Mouse (Mus musculus) layer of hippocampus, postnatal 25 days (tissue): Measurements from ENCODE around the gene Retreg3. TPM values are rescaled to one million over a fixed set of nuclear protein-coding genes. Genes with fewer than 3 reads are reported as not detected.

Experiments used
- DNase-seq, 2 experiments: peaks; one replicate each; pipeline ENCODE4 v3.0.0; 2022; ENCODE audit warnings: mixed read lengths in 2 of 2, low spot score in 1 of 2; ENCODE audit errors: extremely low spot score in 1 of 2
- total RNA-seq, 2 experiments: library from RNA; stranded (reverse); gene quantifications; 2 replicates each; pipeline ENCODE4 v1.2.3; 2021

Gene Retreg3
- total RNA-seq, 2 experiments from 2014 or later = 57.3 to 62.6 TPM

GRCm38 (mm10) chr11:101120545-101121188, 974 bp upstream of the Retreg3 start:
- no peak for DNase-seq

GRCm38 (mm10) chr11:101119131-101119760, 447 bp downstream of the Retreg3 start:
- DNase-seq = no peak

DNA sequence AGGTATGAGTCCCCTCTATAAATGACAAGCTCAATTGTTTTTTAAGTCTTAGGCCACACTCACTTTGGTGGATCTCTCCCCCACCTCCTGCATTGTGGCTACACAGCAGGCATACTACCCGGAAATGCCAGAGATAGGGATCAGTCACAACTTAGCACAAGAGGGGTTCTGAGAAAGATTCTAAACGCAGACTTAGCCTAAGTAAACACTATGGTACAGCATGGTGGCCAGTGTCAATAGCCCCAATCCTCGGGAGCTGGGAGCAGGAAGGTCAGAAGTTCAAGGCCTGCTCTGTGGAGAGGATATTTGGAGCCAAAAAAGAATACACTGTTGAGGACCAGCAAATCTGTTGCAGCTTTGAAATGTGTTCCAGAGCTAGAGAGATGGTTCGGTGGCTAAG, 1.6 kb downstream of the Retreg3 start:
- no peak for DNase-seq

- DNase-seq = no peak
Measured at GRCm38 (mm10) chr11:101115564-101115963, 4.1 kb downstream of the Retreg3 start.

- DNase-seq = no peak
Measured at GRCm38 (mm10) chr11:101112186-101112585, 7.5 kb downstream of the Retreg3 start.

DNA sequence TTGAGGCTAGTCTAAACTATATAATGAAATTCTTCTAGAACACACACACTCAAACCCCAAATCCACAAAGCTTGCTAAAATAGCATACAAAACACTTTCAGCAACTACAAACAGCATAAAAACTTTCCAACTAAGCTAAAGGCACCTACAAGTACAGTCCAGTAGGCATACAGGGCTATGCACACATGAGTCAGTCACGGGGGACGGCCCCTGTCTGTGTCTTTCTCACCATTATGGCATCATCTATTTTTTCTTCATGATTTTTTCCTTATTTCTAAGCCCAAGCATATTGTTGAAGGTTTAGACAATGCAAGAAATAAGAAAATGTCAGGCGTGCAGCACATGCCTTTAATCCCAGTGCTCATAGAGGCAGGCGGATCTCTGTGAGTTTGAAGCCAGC, 8.5 kb downstream of the Retreg3 start:
- no peak for DNase-seq

GRCm38 (mm10) chr11:101110708-101111107, 9.0 kb downstream of the Retreg3 start:
- DNase-seq = no peak

DNA sequence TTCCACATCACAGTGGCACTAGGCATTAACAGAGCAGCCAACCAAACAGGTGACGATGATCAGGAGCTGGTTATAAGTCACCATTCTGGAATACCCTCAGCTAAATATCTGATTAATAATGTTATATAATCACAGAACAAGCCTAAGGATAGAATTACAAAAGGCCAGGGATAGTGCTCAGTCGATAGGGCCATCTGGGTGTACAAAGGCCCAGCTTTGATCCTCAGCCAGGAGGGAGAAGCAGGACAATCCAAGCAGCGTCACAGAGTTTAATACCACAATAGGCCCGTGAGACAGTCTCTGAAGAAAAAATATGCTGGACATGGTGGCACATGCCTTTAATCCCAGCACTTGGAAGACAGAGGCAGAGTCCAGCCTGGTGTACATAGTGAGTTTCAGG, 10.3 kb downstream of the Retreg3 start:
- no peak for DNase-seq

DNA sequence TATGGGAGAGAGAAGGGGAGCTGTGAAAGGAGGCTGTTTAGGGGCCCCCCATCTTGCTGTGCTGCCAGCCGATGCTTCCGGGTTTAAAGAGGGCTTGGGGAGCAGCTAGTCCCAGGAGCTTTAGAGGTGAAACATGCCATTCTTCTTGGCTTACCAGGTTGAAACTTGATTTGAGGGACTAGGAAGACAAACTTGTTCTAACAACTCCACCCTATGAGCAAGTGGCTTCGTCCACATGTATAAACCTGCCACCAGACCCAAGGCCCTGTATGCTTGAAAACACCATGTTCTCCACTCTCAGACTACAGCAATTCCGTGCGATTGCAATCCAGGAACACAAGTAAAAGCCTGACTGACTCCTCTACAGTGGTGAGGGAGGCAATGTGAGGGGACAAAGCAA, 16.7 kb downstream of the Retreg3 start:
- DNase-seq = no peak

DNA sequence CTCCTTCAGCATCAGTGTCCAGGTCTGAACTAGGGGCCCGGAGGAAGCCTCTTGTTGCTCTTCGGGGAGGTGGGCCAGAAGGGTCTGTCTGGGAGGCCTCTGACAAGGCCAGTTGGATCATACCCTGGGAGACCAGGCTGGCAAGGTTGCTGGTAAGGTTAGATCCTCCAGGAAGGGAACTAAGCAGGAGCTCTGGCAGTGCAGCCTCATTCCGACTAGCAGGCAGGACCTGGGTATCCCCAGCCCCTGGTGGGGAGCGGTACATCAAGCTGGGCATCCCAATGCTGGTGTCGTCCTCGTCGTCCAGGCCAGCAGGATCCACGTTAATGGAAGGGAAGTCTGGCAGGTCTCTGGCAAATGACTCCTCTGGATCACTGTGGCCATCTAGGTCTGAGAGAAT, 21.5 kb downstream of the Retreg3 start:
- DNase-seq = no peak

DNA sequence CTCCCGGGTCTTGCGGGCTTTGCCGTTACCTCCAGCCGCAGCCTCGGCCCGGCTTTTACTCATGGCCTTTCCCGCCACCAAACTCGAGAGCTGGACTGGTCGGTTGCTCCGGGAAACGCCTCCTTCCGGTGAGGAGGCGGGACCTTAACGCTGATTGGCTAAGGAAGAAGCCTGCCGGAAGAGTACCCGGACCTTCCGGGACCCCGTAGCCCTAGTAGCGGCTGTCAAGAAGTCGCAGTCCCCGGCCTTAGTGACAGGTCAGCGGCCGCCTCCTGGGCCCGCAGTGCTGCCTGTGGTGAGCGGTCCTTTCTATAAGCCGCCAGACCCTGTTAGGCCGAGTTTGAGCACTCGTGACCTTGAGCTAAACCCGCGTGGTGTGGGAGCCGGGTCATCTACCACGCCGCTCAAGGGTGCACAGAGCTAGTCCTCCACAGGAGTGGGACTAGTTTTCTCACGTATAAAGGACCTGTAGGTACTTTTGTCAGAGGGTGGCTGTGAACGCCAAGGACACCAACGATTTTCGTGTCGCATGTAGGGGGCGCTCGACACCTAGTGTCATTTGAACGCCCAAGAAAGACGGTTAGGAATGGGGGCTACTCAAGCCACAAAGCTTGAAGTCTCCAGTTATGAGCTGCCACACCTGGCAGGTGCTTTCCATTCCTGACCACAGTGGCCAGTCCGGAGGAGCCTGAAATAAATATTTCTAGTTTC, 24.2 kb downstream of the Retreg3 start, which contains the start of gene Psmc3ip:
Psmc3ip (minus strand) TSS at position 123 of the 711 bp plus-strand sequence.
- DNase-seq = peak; percentile 76 to 89

DNA sequence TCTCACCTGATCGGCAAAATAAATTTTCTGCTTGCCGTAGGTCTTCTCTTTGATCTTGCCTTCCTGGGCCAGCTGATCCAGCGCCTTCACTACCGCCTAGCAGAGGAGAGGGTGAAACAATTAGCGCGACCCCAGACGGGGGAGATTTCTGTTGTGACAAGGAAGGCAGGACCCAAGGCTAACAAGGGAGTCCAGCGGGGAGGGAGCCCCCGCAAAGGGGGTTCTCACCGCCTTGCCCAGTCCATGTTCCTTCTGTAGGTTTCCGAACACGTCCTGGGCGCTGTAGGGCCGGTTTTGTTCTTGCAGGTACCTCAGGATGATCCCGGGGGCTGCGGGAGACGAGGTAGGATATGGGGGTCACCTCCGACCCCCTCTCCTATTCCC, 24.8 kb downstream of the Retreg3 start:
- DNase-seq = peak in 1 of 2 experiments; percentile 32

GRCm38 (mm10) chr11:101089931-101090330, 29.8 kb downstream of the Retreg3 start:
- DNase-seq = no peak

GRCm38 (mm10) chr11:101087682-101088055, 32.0 kb downstream of the Retreg3 start:
- DNase-seq = no peak

GRCm38 (mm10) chr11:101086756-101087681, 32.7 kb downstream of the Retreg3 start, which contains the start of gene Mlx:
Gene Mlx (plus strand): TSS chr11:101087277.
- peak; percentile 73 to 81 for DNase-seq

DNA sequence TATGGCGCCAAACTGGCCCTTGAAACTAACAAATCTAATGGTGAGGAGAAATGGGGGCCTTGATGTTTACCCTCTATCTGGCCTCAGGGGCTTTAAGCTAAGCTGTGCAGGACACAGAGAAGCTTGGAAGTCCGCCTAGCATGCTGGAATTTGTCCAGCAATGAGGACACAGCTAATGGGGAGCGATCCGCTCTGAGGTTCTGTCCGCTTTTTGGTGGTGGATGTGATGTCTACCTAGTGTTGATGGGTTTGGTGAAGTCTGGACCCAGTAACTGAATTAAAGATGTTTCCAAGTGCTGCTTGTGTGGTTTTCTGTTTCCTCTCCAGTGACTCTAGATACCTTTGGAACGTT, 33.4 kb downstream of the Retreg3 start:
- no peak for DNase-seq

DNA sequence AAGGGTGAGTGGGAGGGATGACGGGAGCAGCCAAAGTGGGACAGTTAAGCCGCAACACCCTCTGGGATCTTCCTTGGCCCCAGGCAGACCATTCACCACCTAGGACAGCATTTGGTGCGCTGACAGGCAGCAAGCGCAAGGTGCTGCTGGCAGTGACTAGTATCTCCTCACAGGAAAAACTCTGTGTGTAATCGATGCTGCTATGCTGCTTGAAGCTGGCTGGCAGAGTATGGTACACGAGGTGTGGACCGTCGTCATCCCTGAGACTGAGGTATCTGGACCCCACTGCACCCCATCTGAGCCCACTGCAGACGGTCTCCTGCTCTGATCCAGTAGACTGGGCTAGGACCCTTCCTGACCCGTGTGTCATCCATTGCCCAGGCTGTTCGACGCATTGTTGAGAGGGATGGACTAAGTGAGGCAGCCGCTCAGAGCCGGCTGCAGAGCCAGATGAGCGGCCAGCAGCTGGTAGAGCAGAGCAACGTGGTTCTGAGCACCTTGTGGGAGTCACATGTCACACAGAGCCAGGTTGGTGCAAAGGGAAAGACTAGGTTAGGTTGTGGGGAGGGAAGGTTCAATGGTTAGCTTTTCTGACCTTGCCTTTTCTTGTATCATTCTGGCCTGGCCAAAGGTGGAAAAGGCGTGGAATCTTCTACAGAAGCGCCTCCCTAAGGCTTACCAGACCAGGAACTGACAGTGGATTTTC, 33.9 kb downstream of the Retreg3 start:
- DNase-seq = no peak

GRCm38 (mm10) chr11:101084811-101085210, 34.9 kb downstream of the Retreg3 start:
- DNase-seq = no peak

- DNase-seq = no peak
Measured at GRCm38 (mm10) chr11:101084246-101084645, 35.4 kb downstream of the Retreg3 start.

- no peak for DNase-seq
Measured at GRCm38 (mm10) chr11:101083083-101083697, 36.5 kb downstream of the Retreg3 start.
